Mouse (Mus musculus): ENCODE results near the gene Dph2. TPM values are rescaled to one million over a fixed set of nuclear protein-coding genes. Genes with fewer than 3 reads are reported as not detected.

Dph2 gene
- total RNA-seq, 2 experiments from 2014 or later, result 2.4 to 3.2 TPM

DNA sequence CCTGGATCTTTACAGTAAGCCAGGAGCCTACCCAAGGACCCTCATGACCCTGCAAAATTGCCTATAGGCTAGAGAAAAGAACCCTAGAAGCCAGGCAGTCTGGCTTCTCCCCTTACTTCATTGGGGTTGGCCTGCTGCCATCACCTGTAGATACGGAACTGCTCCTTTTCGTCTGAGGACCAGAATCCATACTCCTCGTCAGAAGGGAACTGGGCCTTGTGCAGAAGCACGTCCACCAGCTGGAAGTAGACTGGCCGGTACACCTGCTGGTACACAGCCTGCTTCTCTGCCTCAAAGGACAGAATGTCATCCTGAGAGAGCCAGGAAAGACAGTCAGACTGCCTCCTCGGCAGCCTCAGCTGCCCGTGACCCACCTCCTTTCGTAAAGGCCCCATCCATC lies 12.9 kb upstream of the Dph2 start:
- peak; percentile 41 for DNase-seq
- intact Hi-C loops (cut with DNase I), result no loop called here
- no peak for TF ChIP-seq CTCF (IDR thresholded peaks at IDR 0.05)
- H3K4me3 ChIP-seq, result peak overlapping the region; percentile 11; the same call in 1 of the 2 replicates
- H3K27ac ChIP-seq, result peak overlapping the region; percentile 82

DNA sequence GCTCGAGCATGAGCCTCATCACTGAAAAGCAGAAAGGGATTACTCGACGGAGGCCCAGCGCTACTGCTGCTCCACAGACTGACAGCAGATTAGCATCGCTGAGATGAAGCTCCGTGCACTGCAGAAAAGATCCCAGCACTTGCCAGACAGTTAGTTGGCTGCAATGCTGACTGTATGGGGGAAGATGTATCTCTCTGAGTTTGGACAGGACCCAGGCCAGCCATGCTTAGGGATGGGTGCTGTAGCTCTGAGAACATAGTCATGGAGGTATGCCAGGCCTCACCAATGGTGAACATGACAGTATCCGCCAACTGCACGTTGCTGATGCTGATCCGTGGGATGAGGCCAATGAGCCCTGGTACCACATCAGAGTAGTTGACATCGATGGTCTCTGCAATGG lies 12.3 kb upstream of the Dph2 start:
- no peak for TF ChIP-seq CTCF (IDR thresholded peaks at IDR 0.05)
- H3K4me3 ChIP-seq, result no peak overlapping the region
- no peak for DNase-seq
- 0 out of 2 replicates have a peak overlapping the region, but pooled peaks have one; percentile 82 for H3K27ac ChIP-seq
- intact Hi-C loops (cut with DNase I), result no loop called here

DNA sequence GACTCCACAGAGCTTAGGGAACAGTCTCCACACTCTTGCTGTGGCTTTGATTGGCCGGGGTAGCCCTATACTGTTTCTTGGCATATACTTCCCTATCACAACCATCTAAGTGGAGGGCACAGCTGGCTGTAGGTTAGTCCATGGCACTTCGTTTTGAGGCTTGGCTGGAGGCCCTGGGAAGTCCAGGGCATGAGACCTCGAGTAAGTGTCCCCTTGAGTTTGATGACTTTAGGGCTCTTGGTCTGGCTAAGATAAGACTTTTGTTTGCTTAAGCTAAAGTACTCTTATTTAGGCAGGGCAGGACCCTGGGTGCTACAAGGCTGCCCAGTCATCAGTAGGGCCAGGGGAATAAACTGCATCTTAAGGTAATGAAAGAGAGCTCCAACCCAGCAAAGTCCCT lies 6.3 kb upstream of the Dph2 start:
- no peak overlapping the region for H3K4me3 ChIP-seq
- no peak overlapping the region for H3K27ac ChIP-seq
- no peak for DNase-seq
- TF ChIP-seq CTCF (IDR thresholded peaks at IDR 0.05), result no peak
- intact Hi-C loops (cut with DNase I), result no loop called here

DNA sequence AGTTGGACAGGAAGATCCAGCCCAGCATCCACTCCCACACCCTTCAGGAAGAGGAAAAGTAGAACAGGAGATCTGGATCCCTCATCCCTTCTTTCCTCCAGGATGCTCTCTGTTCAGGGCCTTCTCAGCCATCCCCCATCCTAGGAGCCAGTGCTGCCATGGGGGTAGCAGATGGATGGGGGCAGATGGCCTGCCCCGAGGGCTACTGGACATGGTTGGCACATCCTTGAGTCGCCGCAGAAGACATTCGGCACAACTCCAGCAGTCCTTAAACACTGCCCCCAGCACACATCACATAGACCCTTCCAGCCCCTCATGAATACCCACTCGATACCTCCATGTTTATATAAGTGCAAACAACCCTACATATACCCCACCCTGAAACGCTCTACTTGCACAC lies 4.2 kb upstream of the Dph2 start:
- Histone ChIP-seq H3K4me3 (no peak overlapping the region), H3K27ac (no peak overlapping the region)
- TF ChIP-seq CTCF (IDR thresholded peaks at IDR 0.05), result no peak
- intact Hi-C loops (cut with DNase I), result no loop called here
- no peak for DNase-seq

DNA sequence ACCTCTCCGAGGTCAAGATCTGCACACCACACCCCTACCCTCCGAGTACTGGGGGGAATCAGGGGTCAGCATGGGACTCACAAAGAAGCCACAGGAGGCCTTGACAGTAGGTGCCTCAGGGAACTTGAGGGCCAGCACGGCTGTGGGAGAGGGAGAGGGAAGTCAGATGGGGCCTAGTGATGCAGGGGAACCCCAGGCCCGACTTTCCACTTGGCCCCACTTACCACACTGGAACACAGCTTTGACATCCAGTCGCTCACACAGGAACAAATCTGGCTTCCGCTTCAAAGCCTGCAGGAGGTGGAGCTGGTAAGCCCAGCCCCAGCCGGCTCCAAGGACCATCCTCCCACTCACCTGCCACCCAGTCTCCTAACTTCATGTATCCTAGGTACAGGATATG lies 3.5 kb upstream of the Dph2 start:
- no peak for DNase-seq
- no peak for TF ChIP-seq CTCF (IDR thresholded peaks at IDR 0.05)
- intact Hi-C loops (cut with DNase I), result no loop called here
- Histone ChIP-seq H3K4me3 (no peak overlapping the region), H3K27ac (no peak overlapping the region)

DNA sequence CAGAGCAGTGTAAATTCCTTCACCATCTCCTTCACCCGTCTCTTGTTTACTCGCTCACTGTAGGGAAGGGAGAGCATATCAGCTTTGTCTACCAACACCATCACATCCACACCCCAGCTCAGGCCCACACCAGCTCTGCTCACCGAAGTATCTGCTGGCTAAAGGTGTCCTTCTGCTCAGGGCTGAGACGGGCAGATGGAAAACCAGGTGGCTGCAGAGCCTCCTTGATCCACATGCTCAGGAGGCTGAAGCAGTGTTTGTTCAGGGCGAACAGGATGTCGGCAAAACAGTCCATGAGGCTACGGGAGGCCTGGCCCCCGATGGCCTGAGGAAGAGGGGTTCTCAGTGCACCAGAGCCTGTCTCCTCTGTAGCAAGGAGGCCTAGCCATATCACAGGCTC lies 2.8 kb upstream of the Dph2 start:
- intact Hi-C loops (cut with DNase I), result no loop called here
- Histone ChIP-seq H3K27ac (no peak overlapping the region), H3K4me3 (no peak overlapping the region)
- no peak for TF ChIP-seq CTCF (IDR thresholded peaks at IDR 0.05)
- DNase-seq, result no peak

DNA sequence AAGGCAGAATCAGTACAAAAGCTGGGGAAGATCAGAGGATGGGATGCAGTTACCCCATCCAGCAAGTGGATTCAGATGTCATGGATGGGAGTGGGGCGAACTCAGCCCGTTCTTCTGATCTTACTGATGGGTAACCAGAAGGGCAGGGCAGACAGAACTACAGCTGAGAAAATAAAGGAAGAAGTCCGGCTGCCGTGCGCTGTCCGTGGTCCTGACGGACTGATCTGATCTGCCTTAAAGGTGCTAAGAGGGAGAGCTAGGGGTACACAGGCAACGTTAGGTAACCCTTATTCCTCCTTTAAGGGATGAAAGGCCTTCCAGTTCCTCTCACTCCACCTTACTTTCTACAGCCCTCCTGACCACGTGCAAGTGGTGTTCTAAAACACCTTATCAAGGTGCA lies 1.5 kb upstream of the Dph2 start:
- H3K4me3 ChIP-seq, result no peak overlapping the region
- TF ChIP-seq CTCF (IDR thresholded peaks at IDR 0.05), result no peak
- no peak overlapping the region for H3K27ac ChIP-seq
- intact Hi-C loops (cut with DNase I), result no loop called here
- DNase-seq, result peak; percentile 62

DNA sequence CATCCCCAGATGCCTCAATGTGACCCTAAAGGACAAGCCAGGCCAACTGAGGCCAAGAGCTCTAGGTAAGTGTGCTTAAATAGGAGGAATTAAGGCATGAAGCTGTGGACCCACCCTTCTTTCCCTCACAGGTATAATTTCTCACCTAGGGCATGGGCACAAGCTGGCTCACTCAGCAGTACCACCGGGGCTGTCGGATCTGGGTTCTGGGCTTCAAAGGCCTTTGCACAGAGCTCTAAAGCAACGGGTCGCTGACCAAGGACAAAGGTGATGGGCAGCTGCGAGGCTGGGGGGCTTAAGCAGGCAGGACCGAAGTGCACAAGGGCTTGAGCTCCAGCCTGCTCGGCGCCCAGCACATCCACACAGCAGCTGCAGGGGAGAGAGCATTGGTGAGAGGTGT lies 1.1 kb downstream of the Dph2 start:
- Histone ChIP-seq H3K27ac (no peak overlapping the region), H3K4me3 (no peak overlapping the region; the same call in 1 of the 2 replicates)
- intact Hi-C loops (cut with DNase I), result no loop called here
- no peak for TF ChIP-seq CTCF (IDR thresholded peaks at IDR 0.05)
- no peak for DNase-seq

DNA sequence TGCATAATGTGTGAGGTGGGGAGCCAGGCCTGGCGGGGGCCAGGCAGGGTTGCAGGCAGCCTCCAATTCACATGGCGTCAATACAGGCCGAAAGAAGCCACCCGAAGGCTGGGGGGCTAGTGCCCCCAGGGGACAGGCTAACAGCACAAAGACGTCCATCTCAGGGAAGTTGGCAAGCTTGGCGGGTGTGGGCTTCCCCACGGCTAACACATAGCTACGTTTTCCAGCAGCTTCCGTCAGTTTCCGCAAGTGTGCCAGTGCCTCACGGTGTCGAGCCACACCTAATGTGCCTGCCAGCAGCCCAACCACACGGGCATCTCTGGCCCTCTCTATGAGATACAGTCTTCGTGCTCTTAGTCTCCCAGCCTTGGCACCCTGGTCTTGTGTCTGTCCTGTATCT lies 1.8 kb downstream of the Dph2 start:
- Histone ChIP-seq H3K4me3 (no peak overlapping the region), H3K27ac (no peak overlapping the region)
- no peak for DNase-seq
- TF ChIP-seq CTCF (IDR thresholded peaks at IDR 0.05), result no peak
- intact Hi-C loops (cut with DNase I), result no loop called here

DNA sequence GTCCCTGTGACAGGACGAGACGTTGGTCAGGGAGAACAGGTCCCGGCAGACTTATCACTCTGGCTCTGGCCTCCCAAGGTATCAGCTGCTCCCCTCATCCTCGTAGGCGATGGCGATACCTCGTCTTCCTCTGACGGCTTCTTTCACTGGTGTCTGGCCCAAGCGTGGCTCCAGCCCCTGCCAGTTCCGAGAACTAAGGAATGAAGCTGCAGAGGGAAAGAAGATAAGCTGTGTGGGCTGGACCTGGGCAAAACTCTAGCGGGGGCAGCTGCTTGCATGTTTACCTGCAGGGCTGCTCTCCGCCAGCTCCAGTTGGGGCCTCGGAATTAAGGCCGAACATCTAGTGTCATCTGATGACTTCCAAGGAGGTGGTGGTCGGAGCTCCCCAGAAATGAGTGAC lies 2.4 kb downstream of the Dph2 start:
- no peak overlapping the region for H3K4me3 ChIP-seq
- no peak overlapping the region for H3K27ac ChIP-seq
- TF ChIP-seq CTCF (IDR thresholded peaks at IDR 0.05), result no peak
- intact Hi-C loops (cut with DNase I), result no loop called here
- no peak for DNase-seq

DNA sequence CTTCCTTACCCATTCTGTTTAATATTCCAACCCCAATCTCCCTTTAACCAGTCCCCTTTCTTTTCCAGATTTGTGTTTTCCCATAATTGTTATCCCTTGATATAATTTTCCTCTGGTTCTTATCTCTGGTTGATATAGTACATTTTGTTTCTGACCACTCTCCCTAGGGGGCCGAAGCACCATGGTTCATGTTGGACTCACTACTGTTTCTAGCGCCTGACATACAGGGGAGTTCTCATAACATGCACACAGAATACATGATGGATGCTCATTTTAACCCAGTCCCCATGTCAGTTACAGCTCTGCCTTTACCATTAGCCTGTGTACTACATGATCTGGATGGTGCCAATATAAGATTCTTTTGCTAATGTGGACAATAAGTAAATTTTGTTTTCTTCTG lies 3.9 kb downstream of the Dph2 start:
- intact Hi-C loops (cut with DNase I), result no loop called here
- peak overlapping the region; percentile 94 for H3K4me3 ChIP-seq
- DNase-seq, result no peak
- H3K27ac ChIP-seq, result no peak overlapping the region; the same call in 1 of the 2 replicates
- TF ChIP-seq CTCF (IDR thresholded peaks at IDR 0.05), result no peak

DNA sequence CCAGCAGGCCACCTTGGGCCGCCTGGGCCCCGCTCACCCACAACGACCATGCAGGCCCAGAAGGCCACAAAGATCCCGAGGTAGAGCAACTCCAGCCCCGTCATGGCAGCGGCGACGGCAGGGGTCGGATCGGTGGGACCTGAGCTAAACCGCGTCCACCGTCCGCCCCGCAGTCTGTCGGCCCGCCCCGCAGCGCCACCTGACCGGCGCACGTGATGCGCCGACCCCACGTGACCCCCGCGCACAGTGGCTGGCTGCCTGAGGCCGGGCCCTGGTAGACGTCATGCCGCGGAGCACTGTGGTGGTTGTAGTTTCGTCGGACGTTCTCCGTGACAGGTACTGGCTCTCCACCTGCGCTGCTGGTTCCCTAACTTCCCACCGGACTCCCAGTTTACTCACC lies 4.7 kb downstream of the Dph2 start, which contains the start of gene Atp6v0b:
TSS of gene Atp6v0b (minus strand) at position 201 of the 400 bp plus-strand sequence.
- TF ChIP-seq CTCF (IDR thresholded peaks at IDR 0.05), result no peak
- intact Hi-C loops (cut with DNase I), result no loop called here
- Histone ChIP-seq H3K4me3 (peak within 1 kb of the TSS; percentile 94), H3K27ac (peak within 1 kb of the TSS; percentile 93)
- peak; percentile 97 for DNase-seq

DNA sequence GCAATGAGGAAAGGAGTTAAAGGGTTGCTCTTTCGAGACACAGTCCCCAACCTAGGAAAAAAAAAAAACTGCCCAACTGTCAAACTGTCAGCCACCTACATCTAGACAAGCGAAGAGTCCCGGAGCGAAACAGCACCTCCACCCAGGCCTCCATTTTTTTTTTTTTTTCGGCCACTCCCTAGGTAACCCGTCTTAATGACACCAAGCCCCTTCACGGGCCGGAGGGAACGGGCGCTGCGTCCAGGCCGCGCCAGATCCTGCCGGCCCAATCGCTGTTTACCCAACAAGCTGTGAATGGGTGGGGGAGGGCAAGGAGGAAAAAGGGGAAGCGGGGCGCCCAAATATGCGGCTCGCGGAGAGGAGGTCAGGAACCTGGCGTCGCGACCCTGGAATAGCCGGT lies 5.2 kb downstream of the Dph2 start:
- DNase-seq, result no peak
- TF ChIP-seq CTCF (IDR thresholded peaks at IDR 0.05), result no peak
- peak overlapping the region; percentile 93 for H3K27ac ChIP-seq

DNA sequence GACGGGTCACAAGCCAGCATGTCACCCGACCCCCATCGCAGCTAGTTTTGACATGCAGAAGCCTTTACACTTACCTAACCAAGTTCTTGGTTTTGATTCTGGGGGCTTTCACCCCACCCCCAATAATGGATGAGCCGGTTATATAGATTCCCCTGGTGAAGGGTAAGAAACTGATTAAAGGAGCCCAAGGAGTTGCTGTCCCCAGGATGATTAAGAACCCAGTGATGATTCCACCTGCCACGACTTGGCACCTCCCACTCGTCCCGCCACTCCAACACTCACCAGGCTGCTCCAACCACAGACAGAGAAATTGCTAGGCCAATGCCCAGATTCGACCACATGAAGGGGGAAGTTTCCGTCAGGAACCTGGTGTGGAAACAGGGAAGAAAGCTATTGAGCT lies 5.8 kb downstream of the Dph2 start:
- intact Hi-C loops (cut with DNase I), result no loop called here
- no peak overlapping the region for H3K27ac ChIP-seq
- H3K4me3 ChIP-seq, result peak overlapping the region; percentile 94
- no peak for TF ChIP-seq CTCF (IDR thresholded peaks at IDR 0.05)
- DNase-seq, result no peak

More for the DNA sequence above, 5.2 kb downstream of the Dph2 start:
- intact Hi-C loops (cut with DNase I), result no loop called here
- peak overlapping the region; percentile 94 for H3K4me3 ChIP-seq

DNA sequence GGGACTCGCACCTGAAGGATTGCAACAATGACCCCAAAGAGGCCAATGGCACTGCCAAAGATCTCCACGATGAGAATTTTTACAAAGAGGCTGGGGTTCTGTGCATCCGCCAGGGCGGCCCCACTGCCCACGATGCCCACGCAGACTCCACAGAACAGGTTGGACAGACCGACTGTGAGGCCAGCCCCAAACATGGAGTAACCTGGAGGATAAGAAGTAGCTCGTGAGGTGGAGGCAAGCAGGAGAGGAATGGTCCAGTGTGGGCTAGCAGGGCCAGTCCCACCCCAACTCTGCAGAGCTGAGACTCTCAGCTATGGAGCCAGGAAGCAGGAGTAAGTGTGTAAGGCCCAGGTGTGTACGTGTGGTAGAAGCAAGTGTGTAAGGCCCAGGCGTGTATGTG lies 6.7 kb downstream of the Dph2 start:
- intact Hi-C loops (cut with DNase I), result no loop called here
- DNase-seq, result no peak
- Histone ChIP-seq H3K27ac (no peak overlapping the region), H3K4me3 (no peak overlapping the region)
- no peak for TF ChIP-seq CTCF (IDR thresholded peaks at IDR 0.05)
